Mouse (Mus musculus) heart, embryonic 14.5 days (tissue): ENCODE results near the gene Acvrl1. TPM values are rescaled to one million over a fixed set of nuclear protein-coding genes. Genes with fewer than 3 reads are reported as not detected.

Experiments
- ATAC-seq: fragments of 200-750 bp; cut with Nextera tagmentation; 2 replicates; pipeline ENCODE4 v1.8.0; 2017; ENCODE audit warnings: low read depth, moderate TSS enrichment; ENCODE audit not compliant: insufficient number of reproducible peaks, insufficient read depth, low FRiP score
- H3K27ac ChIP-seq, 2 experiments: fragments of 200-500 bp in 1 of 2; fragments of 300-500 bp in 1 of 2; sonication (generic) in 1 of 2; replicated peaks in 1 of 2; 2 replicates each; pipeline ENCODE4 v1.5.1; 2012 to 2014; ENCODE audit warnings: low read depth in 2 of 2, low read length in 2 of 2, control low read depth in 1 of 2, mild to moderate bottlenecking in 1 of 2, mixed read lengths in 1 of 2; ENCODE audit not compliant: control insufficient read depth in 1 of 2, insufficient read depth in 1 of 2
- H3K27me3 ChIP-seq: fragments of 300-500 bp; sonication (generic); 2 replicates; pipeline ENCODE4 v1.6.1; 2014; ENCODE audit warnings: mild to moderate bottlenecking, low read length, control low read depth; ENCODE audit not compliant: control insufficient read depth, insufficient read depth
- H3K36me3 ChIP-seq: fragments of 300-500 bp; sonication (generic); 2 replicates; pipeline ENCODE4 v1.6.1; 2014; ENCODE audit warnings: mild to moderate bottlenecking, control low read depth, low read length, mixed read lengths; ENCODE audit not compliant: control insufficient read depth, insufficient read depth
- H3K4me1 ChIP-seq, 2 experiments: fragments of 200-500 bp in 1 of 2; fragments of 300-500 bp in 1 of 2; sonication (generic) in 1 of 2; 2 replicates each; pipeline ENCODE4 v1.6.1; 2012 to 2014; ENCODE audit warnings: low read length in 2 of 2, control low read depth in 1 of 2, mixed read lengths in 1 of 2; ENCODE audit not compliant: control insufficient read depth in 2 of 2, insufficient read depth in 2 of 2
- H3K4me2 ChIP-seq: fragments of 300-500 bp; sonication (generic); 2 replicates; pipeline ENCODE4 v1.6.1; 2014; ENCODE audit warnings: mild to moderate bottlenecking, low read length
- H3K4me3 ChIP-seq, 2 experiments: fragments of 200-500 bp in 1 of 2; fragments of 300-500 bp in 1 of 2; sonication (generic) in 1 of 2; 2 replicates each; pipeline ENCODE4 v1.5.1; 2012 to 2014; ENCODE audit warnings: low read length in 2 of 2, mild to moderate bottlenecking in 2 of 2, control low read depth in 1 of 2, low read depth in 1 of 2, moderate library complexity in 1 of 2; ENCODE audit not compliant: control insufficient read depth in 1 of 2, insufficient read depth in 1 of 2
- H3K9ac ChIP-seq: fragments of 300-500 bp; sonication (generic); 2 replicates; pipeline ENCODE4 v1.6.1; 2014; ENCODE audit warnings: mild to moderate bottlenecking, low read length
- H3K9me3 ChIP-seq: fragments of 300-500 bp; sonication (generic); 2 replicates; pipeline ENCODE4 v1.6.1; 2016; ENCODE audit warnings: low read length, control low read depth; ENCODE audit not compliant: control insufficient read depth
- WGBS: fragments of 180-500 bp; shearing (Covaris S2); extraction: QIAGEN DNeasy Blood & Tissue Kit; methylation state at CpG from one replicate; pipeline ENCODE4 v1.1.7; 2014; 5-methylcytosine and 5-hydroxymethylcytosine counted together
- polyA plus RNA-seq: library from polyadenylated mRNA; unstranded; fragments of >200 nt; fragmentation: Nextera tagmentation; extraction: Ambion mirVana; gene quantifications from 2 replicates; pipeline ENCODE4 v1.2.1, GENCODE M21; 2014

Acvrl1 gene
- polyA plus RNA-seq, 1 experiment from 2014 or later, result 5.8 TPM

DNA sequence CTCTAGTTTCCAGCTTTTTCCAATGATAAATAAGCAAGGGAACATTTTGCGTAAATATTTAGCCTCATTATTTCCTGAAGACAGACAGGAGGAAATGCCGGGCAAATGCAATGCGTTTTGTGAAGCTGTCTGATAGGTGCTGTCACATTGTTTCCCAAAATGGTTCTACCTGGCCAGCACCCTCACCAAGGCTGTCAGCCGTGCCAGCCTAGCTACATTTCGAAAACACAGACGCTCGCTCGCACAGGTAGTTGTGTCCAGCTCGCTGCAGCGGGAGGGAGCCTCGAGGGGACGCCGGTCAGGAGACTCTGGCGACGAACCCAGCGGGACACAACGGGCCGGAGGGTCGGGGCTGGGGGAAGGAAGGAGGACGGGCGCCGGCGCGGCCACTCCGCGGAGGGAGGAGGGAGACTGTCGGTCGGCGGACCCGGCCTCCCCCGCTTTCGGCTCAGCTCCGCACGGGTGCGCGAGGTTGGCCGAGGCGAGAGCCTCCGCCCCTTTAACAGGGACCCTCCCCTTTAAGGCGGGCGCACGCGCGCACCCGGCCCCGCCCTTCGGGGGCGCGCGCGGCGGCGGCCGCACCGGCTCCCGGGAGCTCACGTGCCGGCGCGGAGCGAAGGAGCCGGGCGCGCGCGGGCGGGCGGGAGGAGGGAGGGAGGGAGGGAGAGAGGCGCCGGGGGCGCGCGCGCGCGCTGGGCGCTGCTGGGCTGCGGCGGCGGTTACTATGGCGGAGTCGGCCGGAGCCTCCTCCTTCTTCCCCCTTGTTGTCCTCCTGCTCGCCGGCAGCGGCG is 45.3 kb downstream of the Acvrl1 start, which contains the start of gene Acvr1b:
Gene Acvr1b, plus strand, starts transcription at position 647 of the 791 bp plus-strand sequence.
- under 1% methylated on average over 31 of the region's 87 CpGs for WGBS
- Histone ChIP-seq H3K9ac (peak within 1 kb of the TSS; percentile 98), H3K27me3 (no peaks in the 10 kb centered on the region; the same call in 1 of the 2 replicates), H3K4me2 (peak within 1 kb of the TSS; percentile 95), H3K9me3 (no peaks in the 10 kb centered on the region), H3K4me3 (peak within 1 kb of the TSS; percentile 96 to 99), H3K4me1 (peaks cover 16 to 44% of the 10 kb centered on the region in 2 experiments), H3K36me3 (no peaks in the 10 kb centered on the region), H3K27ac (peak within 1 kb of the TSS; percentile 88 to 93)
- peak; percentile 90 for ATAC-seq

GRCm38 (mm10) chr15:101174294-101175130 is 46.2 kb downstream of the Acvrl1 start:
- WGBS, result 2% methylated on average over 31 of the region's 46 CpGs
- ATAC-seq, result peak; percentile 10

GRCm38 (mm10) chr15:101175131-101175460 is 46.8 kb downstream of the Acvrl1 start:
- Histone ChIP-seq H3K4me3 (peak overlapping the region; percentile 96), H3K36me3 (no peaks in the 10 kb centered on the region), H3K4me2 (peak overlapping the region; percentile 95), H3K27me3 (no peaks in the 10 kb centered on the region; the same call in 1 of the 2 replicates), H3K27ac (peak overlapping the region; percentile 25 to 93; a peak in 3 of 4 replicates), H3K4me1 (peaks cover 21 to 52% of the 10 kb centered on the region in 2 experiments), H3K9ac (peak overlapping the region; percentile 98), H3K9me3 (no peaks in the 10 kb centered on the region)
- 11% methylated on average over 5 of the region's 5 CpGs for WGBS
- no peak for ATAC-seq

More at GRCm38 (mm10) chr15:101174294-101175130, 46.2 kb downstream of the Acvrl1 start:
- Histone ChIP-seq H3K9ac (peak overlapping the region; percentile 98), H3K27ac (peak overlapping the region; percentile 41 to 93), H3K36me3 (no peaks in the 10 kb centered on the region), H3K4me3 (peak overlapping the region; percentile 96), H3K4me2 (peak overlapping the region; percentile 95), H3K4me1 (peaks cover 21 to 51% of the 10 kb centered on the region in 2 experiments), H3K9me3 (no peaks in the 10 kb centered on the region), H3K27me3 (no peaks in the 10 kb centered on the region; the same call in 1 of the 2 replicates)

GRCm38 (mm10) chr15:101175613-101176283 is 47.4 kb downstream of the Acvrl1 start:
- no peaks in the 10 kb centered on the region for H3K36me3 ChIP-seq
- H3K27me3 ChIP-seq, result no peaks in the 10 kb centered on the region; the same call in 1 of the 2 replicates
- H3K9ac ChIP-seq, result peak overlapping the region; percentile 98
- H3K9me3 ChIP-seq, result no peaks in the 10 kb centered on the region
- peaks cover 27 to 59% of the 10 kb centered on the region in 2 experiments for H3K4me1 ChIP-seq
- 25% methylated on average over 17 of the region's 17 CpGs for WGBS
- H3K4me2 ChIP-seq, result peak overlapping the region; percentile 95
- ATAC-seq, result no peak
- H3K4me3 ChIP-seq, result peak overlapping the region; percentile 96
- H3K27ac ChIP-seq, result peak overlapping the region; percentile 25 to 93; a peak in 3 of 4 replicates

- Histone ChIP-seq H3K9me3 (no peaks in the 10 kb centered on the region), H3K4me3 (peak overlapping the region in 1 of 2 experiments; percentile 96; a peak in 2 of 4 replicates), H3K27ac (peak overlapping the region; percentile 25 to 93; a peak in 3 of 4 replicates), H3K9ac (peak overlapping the region; percentile 98), H3K4me1 (peaks cover 30 to 64% of the 10 kb centered on the region in 2 experiments), H3K27me3 (no peaks in the 10 kb centered on the region; the same call in 1 of the 2 replicates), H3K4me2 (peak overlapping the region; percentile 95), H3K36me3 (no peaks in the 10 kb centered on the region)
- ATAC-seq, result no peak
- 32% methylated on average over 3 of the region's 3 CpGs for WGBS
Measured at GRCm38 (mm10) chr15:101176284-101176680, 48.0 kb downstream of the Acvrl1 start.

DNA sequence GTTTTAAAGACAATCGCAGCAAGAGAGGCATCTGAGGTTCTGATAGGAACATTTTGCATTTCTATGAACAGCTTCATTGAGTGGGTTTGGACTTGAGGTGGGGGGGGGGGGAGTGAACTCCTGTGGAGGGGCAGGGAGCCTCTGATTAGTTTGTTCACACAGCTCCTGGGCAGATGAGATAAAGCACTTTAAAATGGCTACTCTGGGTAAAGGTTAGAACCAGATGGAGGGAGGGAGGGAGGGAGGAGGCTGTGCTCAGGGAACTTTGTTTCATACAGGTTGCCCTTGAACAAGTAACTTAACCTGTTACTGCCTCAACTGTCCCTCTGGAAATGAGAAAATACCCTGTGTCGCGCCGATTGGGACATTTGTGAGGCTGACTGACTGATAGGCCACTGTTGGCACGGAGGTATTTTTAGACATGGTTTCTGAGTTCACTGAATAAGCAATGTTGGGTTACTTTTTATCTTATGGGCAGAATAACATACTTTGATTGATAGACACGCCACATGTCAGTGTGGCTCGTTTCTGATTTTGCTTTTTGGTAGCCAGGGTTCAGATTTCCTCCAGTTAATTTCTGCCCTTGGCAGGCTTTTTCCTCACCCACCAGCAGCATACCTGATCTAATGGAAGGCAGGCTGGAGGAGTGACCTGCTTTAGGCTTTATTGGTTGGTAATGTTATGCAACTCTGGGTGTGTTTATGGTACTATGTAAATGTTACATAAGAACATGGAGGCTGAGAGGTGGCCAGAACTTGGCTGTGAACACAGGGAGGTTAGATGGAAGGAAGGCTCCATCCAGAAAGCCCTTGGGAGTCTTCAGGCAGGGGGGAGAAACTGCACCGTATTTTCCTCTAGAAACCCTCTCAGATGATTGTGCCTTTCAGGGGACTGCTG is 48.7 kb downstream of the Acvrl1 start:
- H3K9me3 ChIP-seq, result no peaks in the 10 kb centered on the region
- peak overlapping the region; percentile 47 for H3K9ac ChIP-seq
- H3K4me3 ChIP-seq, result 0 out of 4 replicates have a peak overlapping the region, but pooled peaks of 1 of the 2 experiments have one; percentile 3
- H3K27ac ChIP-seq, result peak overlapping the region; percentile 86 to 93
- H3K4me1 ChIP-seq, result peaks cover 33 to 69% of the 10 kb centered on the region in 2 experiments
- no peak for ATAC-seq
- WGBS, result 28% methylated on average over 8 of the region's 8 CpGs
- H3K36me3 ChIP-seq, result no peaks in the 10 kb centered on the region
- H3K27me3 ChIP-seq, result no peaks in the 10 kb centered on the region; the same call in 1 of the 2 replicates
- H3K4me2 ChIP-seq, result peak overlapping the region; percentile 95
